Mouse (Mus musculus) urinary bladder, postnatal 4 days (tissue): ENCODE data around the gene Kdm8.

Source experiments
- DNase-seq, 2 experiments: peaks; one replicate each; pipeline ENCODE4 v3.0.0; 2021 to 2022; ENCODE audit warnings: low spot score in 2 of 2

Kdm8 gene

DNA sequence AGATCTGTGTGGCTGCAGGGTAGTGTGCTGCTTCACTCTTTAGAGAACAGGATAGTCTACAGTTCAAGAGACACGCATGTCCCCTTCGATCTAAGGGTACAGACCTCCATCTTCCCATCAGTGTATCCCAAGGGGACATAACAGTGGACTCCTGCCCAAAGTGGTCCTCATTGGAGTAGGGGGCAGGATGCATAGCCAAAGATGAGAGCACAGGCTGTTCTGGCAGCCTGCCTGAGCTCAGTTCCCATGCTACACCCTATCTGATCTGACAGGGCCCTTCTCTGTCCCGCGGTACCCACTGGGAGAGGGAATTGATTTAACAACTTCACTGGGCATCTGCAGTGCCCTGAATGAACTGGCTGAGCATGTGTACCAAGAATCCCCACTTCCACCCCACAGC, 9.2 kb downstream of the Kdm8 start:
- DNase-seq = no peak

- no peak for DNase-seq
Measured at GRCm38 (mm10) chr7:125462200-125462599, 17.7 kb downstream of the Kdm8 start.

- peak; percentile 55 to 76 for DNase-seq
Measured at GRCm38 (mm10) chr7:125469937-125470336, 25.5 kb downstream of the Kdm8 start.

DNA sequence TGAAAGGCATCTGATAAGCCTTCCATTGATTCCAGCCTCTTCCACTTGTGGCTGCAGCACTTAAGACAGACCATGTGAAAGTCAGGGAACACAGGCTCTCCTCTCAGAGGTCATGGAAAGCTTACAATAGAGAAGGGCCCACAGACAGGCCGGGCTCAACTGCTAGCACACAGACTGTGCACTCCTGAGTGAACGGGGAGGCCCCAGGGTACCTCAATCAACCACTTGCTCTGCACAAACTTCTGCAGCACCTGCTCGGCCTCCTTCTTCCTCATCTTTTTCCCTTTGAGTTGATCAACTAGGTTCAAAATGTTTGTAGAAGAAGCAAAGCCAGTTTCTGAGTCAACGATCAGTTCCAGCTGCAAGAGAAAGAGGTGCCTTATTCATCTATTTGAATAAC, 26.4 kb downstream of the Kdm8 start:
- no peak for DNase-seq

- DNase-seq = peak; percentile 60 to 81
Measured at GRCm38 (mm10) chr7:125471991-125472741, 27.7 kb downstream of the Kdm8 start.

- DNase-seq = no peak
Measured at GRCm38 (mm10) chr7:125474535-125474934, 30.1 kb downstream of the Kdm8 start.

GRCm38 (mm10) chr7:125475601-125476251, 31.2 kb downstream of the Kdm8 start:
- peak in 1 of 2 experiments; percentile 29 for DNase-seq

DNA sequence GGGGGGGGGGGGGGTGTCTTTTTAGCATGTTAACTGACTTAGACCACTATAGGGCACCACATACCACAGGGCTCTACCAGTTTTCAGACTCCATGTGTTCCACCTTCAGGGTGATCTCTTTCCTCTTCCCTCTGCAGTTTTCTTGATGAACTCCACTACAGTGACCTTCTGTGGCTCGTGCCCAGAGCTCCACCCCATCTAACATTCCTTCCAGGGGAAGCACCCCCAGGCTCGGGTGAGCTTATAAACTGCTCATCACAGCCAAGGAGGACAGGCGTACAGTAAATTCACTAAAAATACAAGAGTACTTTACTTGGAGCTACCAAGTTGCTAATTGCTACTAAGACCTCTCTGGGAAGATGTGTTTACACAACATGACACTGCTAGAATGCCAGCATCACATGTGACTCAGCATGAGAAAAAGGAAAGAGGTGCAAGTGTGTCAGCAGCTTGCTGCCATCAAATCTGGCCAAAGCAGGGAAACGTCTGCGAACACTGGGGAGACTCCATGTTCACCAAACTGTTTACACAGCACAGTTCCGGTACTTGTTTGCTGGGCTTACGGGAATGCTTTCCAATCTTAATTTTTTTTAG, 34.0 kb downstream of the Kdm8 start:
- no peak for DNase-seq

- DNase-seq = no peak
Measured at GRCm38 (mm10) chr7:125480518-125480917, 36.0 kb downstream of the Kdm8 start.

DNA sequence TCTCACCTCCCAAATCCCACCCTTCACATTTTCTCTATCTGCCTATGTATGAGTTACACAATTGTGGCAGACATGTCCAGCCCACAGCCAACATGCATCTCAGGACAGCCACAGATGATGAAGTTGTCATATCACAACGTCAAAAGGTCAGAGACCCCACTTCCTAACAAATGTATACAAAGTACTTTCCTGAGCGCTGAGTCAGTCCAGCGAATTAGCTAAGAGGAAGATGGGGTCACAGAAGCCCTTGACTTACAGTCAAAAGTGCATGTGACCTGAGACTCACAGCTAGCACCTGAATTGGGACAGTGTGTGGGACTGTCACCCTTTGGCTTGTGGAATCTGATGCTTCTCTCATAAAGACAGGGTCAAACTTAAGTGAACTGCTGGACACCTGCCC, 37.9 kb downstream of the Kdm8 start:
- DNase-seq = no peak

DNA sequence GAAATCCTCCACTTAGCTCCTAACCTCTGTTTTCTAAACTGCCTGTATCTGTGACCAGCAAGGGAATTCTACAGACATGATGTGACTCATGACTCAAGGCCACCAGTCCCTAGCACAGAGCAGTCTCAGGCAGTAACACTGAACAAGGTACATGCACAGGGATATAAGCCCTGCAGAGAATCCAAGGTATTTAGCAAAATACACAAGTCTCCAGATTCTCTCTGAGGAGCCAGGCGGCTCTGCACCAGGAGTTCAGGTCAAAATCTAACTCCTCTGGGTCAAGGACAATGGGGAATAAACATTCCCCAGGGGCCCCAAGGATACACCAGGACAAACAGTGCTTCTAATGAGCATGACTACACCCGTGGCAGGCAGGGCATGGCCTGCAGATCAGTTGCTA, 38.4 kb downstream of the Kdm8 start:
- DNase-seq = no peak

GRCm38 (mm10) chr7:125484791-125485190, 40.3 kb downstream of the Kdm8 start:
- no peak for DNase-seq

- DNase-seq = no peak
Measured at GRCm38 (mm10) chr7:125486121-125486630, 41.7 kb downstream of the Kdm8 start.

DNA sequence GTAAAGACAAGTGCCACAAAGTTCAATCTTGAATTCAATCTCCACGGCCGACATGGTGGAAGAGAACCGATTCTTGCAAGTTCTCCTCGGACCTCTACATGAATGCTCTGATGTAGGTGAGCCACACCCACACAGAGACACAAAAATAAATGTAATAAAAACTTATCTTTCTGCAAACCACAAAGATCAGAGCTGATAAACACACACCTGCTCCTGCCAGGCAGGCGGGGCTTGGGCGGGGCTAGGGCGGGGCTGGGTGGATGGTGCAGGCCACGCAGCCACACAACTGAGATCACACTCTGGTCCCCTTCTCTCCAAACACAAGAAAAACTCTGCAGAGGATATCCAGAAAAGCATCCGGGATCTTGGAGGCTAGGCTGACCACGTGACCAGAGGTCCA, 42.6 kb downstream of the Kdm8 start:
- no peak for DNase-seq

- no peak for DNase-seq
Measured at GRCm38 (mm10) chr7:125488706-125489105, 44.2 kb downstream of the Kdm8 start.

GRCm38 (mm10) chr7:125489636-125490035, 45.2 kb downstream of the Kdm8 start:
- DNase-seq = no peak

DNA sequence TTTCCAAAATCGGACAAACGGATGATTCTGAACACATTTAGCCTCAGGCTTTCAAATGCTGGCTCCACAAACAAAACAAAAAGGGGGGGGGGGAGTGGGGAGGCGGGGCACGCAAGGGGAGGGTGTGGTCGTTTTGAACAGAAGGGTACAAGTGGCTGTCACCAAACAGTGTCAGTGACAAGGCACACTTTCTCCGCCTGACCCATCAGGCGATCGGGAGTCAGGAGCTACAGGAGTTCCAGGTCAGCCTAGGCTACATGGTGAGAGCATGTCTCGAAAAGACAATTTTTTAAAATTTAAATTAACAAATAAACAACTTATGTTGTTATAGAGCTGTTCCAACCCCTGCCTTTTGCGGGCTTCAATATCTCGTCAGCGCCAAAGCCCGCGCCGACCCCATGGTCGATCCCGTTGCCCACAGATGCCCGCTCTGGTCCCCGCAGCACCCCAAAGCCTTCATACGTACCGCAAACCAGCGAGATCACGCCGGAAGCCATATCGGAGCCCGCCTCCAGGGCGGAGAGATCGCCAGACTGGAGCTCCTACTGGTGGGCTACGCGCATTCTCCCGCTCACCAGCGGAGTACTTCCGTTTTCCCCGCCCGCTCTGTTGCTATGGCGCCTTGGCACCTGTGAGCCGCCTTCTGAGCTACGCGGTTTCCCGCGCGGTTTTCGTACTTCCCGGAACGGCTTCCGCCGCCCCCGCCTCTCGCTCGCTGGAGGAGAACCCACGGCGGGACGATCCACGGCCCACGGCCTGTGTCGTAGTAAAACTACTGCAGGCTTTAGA, 46.7 kb downstream of the Kdm8 start, which contains the start of gene Nsmce1:
TSS of gene Nsmce1 (minus strand) at position 650 of the 789 bp plus-strand sequence.
- DNase-seq = peak; percentile 90 to 93

GRCm38 (mm10) chr7:125491760-125492159, 47.3 kb downstream of the Kdm8 start:
- no peak for DNase-seq

GRCm38 (mm10) chr7:125492551-125492950, 48.1 kb downstream of the Kdm8 start:
- no peak for DNase-seq

- DNase-seq = no peak
Measured at GRCm38 (mm10) chr7:125495864-125496440, 51.5 kb downstream of the Kdm8 start.
